Mouse (Mus musculus): ENCODE results near the gene Cobl.

- TF ChIP-seq CTCF (IDR thresholded peaks at IDR 0.05; ENCODE audit: low read depth) = no peak
- no peak for TF ChIP-seq EP300 (IDR thresholded peaks at IDR 0.05; ENCODE audit: low read depth)
These were observed 39.0 kb upstream of the Cobl start for GRCm38 (mm10) chr11:12503756-12504155.
